Mouse (Mus musculus) gastrocnemius, adult 8-10 months (tissue): ENCODE data around the gene Sst. TPM values are rescaled to one million over a fixed set of nuclear protein-coding genes. Genes with fewer than 3 reads are reported as not detected.

Experiments used
- DNase-seq, 2 experiments: peaks; one replicate each; pipeline ENCODE4 v3.0.0; 2022; ENCODE audit warnings: low spot score in 2 of 2
- total RNA-seq, 4 experiments: library from RNA; stranded (reverse); gene quantifications; 2 replicates each; pipeline ENCODE4 v1.2.4; 2022

Sst gene
- total RNA-seq, 4 experiments from 2014 or later, result not detected

DNA sequence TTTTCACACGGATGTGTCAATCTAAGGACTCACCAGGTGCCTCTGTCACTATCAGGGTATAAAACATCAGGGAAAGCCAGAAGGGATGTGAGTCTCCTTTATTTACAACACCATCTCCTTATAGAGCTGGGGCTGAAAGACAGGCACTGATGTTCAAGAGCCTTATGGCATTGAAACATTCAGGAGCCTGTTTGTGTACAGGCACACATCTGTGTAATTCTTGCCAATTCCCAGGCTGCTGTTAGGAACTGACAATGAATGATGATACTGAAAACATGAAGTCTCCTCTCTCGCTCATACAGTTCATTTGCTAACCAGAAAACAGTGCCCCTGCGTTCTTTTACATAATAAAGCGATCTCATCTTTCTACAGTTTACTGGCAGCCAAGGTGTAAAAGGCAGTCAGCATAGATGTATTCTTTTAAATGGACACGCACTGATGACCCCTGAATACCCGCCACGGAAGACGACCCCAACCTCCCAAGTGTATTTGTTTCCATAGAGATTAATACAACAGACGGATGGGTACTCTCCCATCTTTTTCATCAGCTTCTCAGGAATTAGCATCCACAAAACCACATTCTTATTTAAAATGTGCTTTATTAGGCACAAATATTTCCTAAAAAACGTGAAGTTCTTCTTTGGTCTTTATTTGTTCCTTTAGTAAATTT, 2.7 kb downstream of the Sst start:
- DNase-seq, result no peak

GRCm38 (mm10) chr16:23885098-23885497, 5.7 kb downstream of the Sst start:
- DNase-seq, result no peak

DNA sequence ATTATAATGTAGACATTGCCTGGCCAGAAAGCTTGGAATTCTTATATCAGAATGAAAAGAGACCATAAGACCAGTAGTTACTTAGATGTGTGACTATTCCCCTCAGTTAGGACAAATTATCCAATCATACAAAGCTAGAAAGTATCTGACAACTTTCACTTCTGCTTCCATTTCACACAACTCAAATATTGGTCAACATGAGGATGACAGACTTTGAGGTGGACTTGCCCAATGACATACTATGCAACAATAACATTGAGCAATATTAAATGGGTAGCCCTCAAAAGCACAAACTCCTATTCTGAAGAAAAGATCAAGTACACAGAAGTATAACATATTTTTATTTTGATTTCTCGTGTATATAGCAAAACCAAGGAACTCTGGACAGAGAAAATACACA, 35.5 kb downstream of the Sst start:
- DNase-seq, result no peak

- DNase-seq, result no peak
Observed at GRCm38 (mm10) chr16:23849720-23850119, 41.0 kb downstream of the Sst start.

GRCm38 (mm10) chr16:23849176-23849575, 41.6 kb downstream of the Sst start:
- no peak for DNase-seq

GRCm38 (mm10) chr16:23844622-23845021, 46.1 kb downstream of the Sst start:
- DNase-seq, result no peak

GRCm38 (mm10) chr16:23842609-23843008, 48.1 kb downstream of the Sst start:
- DNase-seq, result no peak

Other genes with a start within 250 kb of the Sst start
- not detected for gene Rtp2, start 41.4 kb upstream of the Sst start, total RNA-seq
- gene Gm37419, start 97.5 kb upstream of the Sst start, total RNA-seq, result not detected
- gene Bcl6, start 97.9 kb upstream of the Sst start, total RNA-seq, result 10 to 100 TPM; 43.6 to 72.2 (median 55.8) TPM